Mouse (Mus musculus) spleen, adult 12 weeks (tissue): ENCODE results near the gene Has1.
"Not testable (repeated sequence)": the region's sequence is repeated elsewhere in the genome, so short reads cannot be mapped to it uniquely, and the experiment has no call there.

Experiments used
- DNase-seq: peaks from one replicate; pipeline ENCODE4 v3.0.0; 2022; ENCODE audit warnings: low spot score

Gene Has1

DNA sequence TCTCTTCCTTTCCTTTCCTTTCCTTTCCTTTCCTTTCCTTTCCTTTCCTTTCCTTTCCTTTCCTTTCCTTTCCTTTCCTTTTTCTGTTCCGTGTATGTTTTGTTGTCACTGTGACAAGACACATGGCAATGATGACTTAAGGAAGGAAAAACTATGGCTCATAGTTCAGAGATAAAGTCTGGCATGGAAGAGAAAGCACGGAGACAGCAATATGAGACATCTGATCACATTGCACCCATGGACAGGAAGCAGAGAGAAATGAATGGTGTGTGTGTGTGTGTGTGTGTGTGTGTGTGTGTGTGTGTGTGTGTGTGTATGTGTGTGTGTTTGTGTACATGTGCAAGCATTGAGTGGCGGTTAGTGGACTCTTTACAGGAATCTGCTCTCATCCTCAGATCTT is 10.4 kb downstream of the Has1 start:
- DNase-seq: not testable (repeated sequence)

DNA sequence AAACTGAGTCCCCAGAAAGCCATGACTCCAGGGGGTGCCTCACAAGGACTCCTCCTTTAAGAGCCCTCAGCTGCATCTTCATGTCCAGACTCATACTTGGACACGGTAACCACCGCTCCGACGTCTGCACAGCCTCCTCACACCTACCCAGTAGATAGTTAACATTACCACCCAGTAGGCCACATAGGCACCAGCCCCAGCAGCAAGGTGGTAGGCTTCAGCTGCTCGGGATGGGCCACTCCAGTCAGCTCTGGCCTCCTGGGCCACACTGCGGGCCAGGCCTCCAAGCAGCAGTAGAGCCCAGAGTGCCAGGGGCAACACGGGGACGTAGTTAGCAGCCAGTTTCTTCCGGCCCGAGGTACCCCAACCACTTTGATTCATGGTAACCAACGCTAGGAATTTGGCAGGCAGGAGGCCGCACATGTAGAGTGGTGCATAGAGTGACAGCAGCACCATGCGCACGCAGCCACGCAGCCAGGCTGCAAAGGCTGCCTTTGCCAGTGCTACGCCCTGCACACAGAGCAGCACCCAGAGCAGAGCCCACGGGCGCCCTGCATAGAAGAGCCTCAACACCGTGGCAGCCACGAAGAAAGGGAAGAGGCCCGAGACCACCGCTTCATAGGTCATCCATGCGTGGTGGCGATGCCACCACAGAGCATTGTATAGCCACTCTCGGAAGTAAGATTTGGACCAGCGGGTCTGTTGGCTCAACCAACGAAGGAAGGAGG is 11.3 kb downstream of the Has1 start:
- no peak for DNase-seq

GRCm38 (mm10) chr17:17840796-17841195 is 14.2 kb downstream of the Has1 start:
- no peak for DNase-seq

GRCm38 (mm10) chr17:17839276-17839675 is 15.7 kb downstream of the Has1 start:
- DNase-seq: no peak

DNA sequence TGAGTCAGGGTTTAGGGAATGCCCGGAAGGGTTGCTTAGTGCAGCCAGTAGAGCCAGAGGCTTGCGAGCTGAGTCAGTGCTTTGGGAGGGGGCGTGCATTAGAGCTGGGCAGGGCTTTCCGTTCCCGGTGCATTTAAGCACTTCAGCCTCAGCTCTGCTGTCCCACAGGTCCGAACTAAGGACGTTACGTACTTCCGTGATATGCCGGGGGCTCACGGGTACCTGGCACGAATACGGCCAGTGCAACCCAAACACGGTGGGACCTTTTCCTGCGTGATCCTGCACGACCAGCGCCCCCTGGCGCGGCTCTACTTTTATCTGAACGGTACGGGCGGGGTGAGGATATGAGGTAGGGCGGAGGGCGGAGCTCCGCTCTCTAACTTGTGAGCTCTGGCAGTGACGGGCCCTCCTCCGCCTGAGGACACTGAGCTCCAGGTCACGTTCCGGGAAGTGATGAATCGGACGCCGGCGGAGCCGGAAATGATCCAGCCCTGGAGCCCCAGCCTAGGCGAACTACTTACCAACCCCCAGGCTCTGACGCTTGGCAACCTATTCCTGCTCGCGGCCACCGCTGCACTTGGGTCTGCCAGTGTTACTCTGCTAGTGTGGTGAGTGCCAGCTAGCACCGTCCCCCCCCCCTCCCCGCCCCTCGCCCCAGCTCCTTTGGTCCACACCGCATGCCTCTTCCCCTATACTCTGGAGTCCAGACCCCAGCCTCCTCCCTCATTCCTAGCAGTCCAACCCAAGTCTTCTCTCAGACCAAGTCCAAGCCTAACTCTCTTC is 16.9 kb downstream of the Has1 start:
- peak; percentile 78 for DNase-seq

DNA sequence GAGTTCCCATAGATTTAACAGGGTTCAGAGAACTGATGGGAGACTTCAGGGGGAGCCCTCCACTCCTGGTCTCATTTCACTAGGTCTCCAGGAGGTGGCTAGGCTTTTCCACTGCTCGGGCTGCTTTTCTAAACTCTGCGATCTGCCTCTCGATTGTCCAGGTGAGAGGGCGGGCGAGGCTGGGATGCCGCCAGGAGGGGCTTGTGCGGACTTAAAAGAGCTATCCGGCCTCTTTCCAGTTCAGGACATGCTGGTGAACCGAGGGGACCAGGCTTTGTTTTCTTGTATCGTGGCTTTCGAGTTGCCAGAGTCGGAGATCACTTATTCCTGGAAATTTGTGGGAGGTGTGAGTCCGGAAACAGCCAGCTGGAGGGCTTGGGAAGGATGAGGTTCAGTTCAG is 17.6 kb downstream of the Has1 start:
- DNase-seq: no peak

- no peak for DNase-seq
Observed at GRCm38 (mm10) chr17:17836101-17836500, 18.9 kb downstream of the Has1 start.

GRCm38 (mm10) chr17:17834896-17835295 is 20.1 kb downstream of the Has1 start:
- DNase-seq: no peak

DNA sequence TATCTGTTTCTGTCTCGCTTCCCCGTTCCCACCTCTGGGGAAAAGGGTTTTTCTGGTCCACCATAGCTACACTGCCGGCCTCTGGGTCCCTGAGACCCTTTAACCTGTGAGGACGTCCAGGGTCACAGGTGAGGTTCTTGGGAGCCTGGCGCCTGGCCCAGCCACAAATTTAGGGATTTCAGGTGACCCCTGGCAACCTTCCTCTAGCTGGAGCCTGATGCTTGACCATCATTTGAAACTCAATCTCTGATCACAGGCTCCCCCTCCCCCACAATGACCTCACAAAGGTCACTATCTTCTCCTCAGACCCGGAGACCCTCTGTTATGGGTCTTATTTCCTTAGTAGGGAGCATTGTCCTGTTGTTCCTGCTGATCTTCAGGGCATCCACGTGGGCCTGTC is 24.3 kb downstream of the Has1 start:
- no peak for DNase-seq

- no peak for DNase-seq
Observed at GRCm38 (mm10) chr17:17829816-17830535, 25.0 kb downstream of the Has1 start.

GRCm38 (mm10) chr17:17829052-17829785 is 25.8 kb downstream of the Has1 start:
- no peak for DNase-seq

DNA sequence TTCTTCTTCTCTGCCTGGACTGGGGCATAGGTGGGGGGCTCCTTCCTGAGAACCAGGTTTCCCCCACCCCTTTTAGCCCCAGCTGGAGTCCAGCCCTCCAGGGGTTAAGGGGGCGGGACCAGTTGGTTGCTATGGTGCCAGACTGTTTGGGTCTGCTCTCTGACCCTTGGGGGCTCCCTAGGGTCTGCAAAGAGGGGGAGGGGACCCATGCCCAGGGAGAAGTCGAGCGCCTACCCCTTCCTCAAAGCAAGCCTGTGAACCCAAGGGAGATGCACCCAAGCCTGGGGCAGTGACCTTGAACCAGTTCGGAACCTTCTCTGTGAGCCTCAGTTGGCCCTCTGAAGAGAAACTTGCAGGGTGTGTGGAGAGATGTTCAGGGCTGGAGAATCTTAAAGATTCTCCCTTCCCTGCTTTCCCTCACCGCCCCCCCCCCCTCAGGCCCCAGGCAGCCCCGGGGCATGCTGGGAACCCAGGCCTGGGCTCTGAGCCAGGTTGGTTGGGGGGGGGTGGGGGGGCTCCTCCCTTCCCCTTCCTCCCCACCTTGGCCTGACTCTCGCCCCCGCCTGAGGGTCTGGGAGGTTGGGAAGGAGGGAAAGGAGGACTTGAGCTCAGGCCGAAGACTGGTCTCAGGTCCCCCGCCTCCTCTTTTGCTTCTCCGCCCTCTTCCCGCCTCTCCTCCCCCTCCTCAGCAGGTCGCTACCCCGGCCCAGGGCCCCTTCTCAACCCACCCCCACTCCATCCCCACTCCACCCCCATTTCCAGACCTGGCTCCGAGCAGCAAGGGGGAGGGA is 26.6 kb downstream of the Has1 start:
- DNase-seq: no peak

GRCm38 (mm10) chr17:17827658-17828190 is 27.3 kb downstream of the Has1 start:
- DNase-seq: no peak

DNA sequence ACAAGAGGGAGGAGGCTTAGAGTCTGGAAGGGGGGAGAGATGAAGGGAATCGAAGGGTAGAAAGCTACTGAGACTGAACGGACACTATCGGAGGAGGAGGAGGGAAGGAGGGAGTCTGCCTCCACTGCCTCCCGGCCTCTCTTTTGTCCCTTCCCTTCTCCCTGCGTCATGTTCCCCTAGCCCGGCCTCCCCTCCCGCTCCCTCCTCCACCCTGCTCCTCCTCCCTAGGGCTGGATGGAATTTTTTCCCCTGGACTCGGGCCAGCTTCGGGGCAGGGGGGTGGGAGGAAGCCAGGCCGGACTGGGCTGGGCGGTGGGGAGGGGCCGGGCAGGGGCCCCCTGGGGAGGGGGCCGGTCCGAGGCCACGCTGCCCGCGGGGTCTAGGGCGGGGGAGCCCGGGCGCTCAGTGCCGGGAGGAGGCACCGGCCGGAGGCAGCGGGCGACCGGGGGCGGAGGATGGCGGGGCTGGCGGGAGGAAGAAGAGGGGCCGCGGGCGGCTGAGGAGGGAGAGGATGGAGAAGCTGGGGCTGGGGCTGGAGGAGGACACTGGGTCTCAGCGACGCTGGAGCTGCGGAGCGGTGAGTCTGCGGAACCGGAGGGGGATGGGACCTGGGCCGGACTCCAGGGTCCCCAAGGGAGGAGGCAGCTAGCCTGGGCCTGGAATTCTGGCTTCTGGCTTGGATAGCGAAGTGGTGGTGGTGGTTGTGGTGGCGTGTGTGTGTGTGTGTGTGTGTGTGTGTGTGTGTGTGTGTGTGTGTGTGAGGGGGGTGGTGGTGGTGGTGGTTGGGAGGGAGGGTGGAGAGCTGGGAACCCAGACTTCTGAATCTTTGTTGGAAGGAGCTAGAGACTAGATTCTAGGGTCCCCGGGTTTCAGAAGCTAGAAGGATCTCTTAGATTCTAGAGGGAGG is 28.0 kb downstream of the Has1 start, which contains the start of gene Spaca6:
Gene Spaca6 (plus strand): TSS at position 408 of the 907 bp plus-strand sequence.
- no peak for DNase-seq

DNA sequence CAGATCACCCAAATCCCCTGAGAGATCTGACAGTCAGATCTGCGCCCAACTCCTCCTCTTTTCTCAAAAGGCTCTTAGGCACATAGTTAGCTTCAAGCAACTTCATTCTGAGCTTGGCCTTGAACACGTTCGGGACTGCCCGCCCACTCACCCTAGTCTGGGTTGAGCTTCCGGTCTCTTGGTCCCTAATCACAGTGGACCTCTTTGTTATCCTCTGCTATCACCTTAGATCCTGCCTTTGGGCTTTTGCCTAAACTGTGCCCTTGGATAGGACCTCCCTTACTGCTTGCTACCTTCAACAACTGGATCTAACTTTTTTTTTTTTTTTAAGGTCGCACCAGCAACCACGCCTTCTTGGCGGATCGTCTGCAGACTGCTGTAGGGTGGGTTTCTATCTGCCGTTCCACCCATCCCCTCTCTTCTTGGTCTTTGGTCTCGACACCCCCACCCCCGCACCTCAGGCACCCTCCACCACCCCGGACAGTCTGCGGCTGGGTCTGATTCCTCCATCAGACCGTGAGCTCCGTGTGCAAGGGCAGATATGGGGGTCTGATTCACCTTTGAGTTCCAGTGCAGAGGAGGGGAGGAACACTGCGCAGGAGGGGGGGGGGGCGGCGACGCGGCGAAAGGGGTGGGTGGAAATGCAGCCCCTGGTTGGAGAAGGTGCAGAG is 28.9 kb downstream of the Has1 start:
- no peak for DNase-seq

DNA sequence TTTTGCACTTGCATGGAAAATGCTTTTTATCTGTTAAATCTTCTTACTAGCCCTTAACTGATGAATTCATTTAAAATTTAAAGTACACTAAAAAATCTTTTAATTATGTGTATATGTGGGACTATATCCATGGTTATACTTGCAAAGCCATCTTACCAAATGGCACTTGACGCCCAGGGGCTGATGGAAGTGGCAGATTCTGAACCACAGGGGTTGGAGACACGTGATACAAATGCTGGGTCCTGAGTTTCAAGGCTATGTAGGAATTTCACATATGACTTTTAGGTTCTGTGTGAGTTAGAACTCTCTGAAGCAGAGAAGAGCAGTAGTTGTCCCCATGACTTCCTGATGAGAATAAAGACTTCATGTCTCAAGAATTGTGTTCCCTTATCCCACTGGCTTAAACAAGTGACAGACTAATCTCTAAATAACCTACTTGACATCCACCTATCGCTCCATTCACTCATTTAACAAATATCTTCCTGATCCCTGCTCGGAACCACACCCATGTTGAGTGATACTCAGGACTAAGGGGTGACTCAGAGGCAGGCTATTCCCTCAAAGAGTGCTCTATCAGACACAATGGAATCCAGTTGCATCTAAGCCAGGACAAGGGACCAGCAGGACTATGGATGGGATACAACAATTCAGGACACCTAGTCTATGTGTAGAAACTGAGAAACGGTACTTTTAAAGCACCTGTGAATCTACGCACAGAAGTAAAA is 31.2 kb downstream of the Has1 start:
- no peak for DNase-seq

GRCm38 (mm10) chr17:17795527-17795926 is 59.5 kb downstream of the Has1 start:
- DNase-seq: no peak
